Mouse (Mus musculus): Measurements from ENCODE around the gene Cyth1. TPM values are rescaled to one million over a fixed set of nuclear protein-coding genes. Genes with fewer than 3 reads are reported as not detected.
A peak's percentile ranks its signal among the peaks of the same experiment; 100 is the strongest.

The Cyth1 gene
- polyA plus RNA-seq, 1 experiment, result 19.5 TPM

DNA sequence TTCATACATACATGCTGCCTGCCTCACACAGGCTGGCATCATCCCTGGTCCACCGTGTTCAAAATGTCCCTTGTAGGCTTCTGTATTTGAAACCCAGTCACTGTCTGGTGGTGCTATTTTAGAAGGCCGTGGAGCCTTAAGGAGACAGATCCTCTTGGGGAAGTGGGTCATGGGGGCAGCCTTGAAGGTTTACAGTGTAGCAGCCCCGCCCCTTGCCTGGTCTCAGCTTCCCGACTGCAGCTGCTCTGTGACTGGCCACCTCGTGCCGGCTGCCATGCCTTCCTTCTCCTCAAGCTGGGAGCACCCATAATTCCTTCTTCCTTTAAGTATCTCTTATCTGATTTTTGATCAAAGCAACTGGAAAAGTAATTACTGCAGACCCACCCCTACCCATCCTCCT lies 113.1 kb downstream of the Cyth1 start:
- DNase-seq, result no peak
- H3K27ac ChIP-seq (ENCODE audit: insufficient read depth, low read depth, low read length), result no peak overlapping the region

DNA sequence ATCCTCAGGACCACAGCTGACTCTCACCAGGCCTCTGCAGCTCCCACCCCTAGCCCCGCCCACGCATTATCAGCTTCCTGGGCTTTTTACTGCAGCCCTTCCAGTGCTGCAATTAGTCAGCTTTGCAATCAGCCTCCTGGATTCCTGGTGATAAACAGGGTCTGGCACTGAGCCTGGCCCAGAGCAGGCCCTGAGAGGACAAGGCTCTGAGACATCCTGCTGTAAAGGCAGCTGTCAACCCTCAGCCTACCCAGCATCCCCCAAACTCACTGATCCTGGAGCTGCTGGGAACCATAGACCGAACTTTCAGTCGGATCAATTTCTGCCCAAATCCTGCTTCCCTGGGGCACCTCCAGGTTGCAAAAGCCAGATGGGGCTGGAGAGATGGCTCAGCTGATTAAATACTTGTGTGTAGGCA lies 114.6 kb downstream of the Cyth1 start:
- 41% methylated on average over 4 of the region's 4 CpGs for WGBS
- peak; percentile 41 for DNase-seq
- H3K36me3 ChIP-seq (ENCODE audit: control insufficient read depth, insufficient read depth, low read length), result no peaks in the 10 kb centered on the region
- H3K27me3 ChIP-seq (replicated peaks; ENCODE audit: control insufficient read depth, insufficient read depth, low read length), result no peaks in the 10 kb centered on the region
- TF ChIP-seq POLR2A (IDR thresholded peaks at IDR 0.05; ENCODE audit: low read depth, low read length) (no peak), CTCF (conservative IDR thresholded peaks at IDR 0.05; ENCODE audit: insufficient read depth, insufficient read length, low read depth, low read length) (no peak)
- no peaks in the 10 kb centered on the region for H3K4me1 ChIP-seq (ENCODE audit: control insufficient read depth, insufficient read depth, low read length)
- no peak overlapping the region for H3K4me3 ChIP-seq (ENCODE audit: insufficient read depth, low read depth, low read length)
- no peak overlapping the region for H3K27ac ChIP-seq (ENCODE audit: insufficient read depth, low read depth, low read length)

More for the DNA sequence above, 113.1 kb downstream of the Cyth1 start:
- 47% methylated on average over 6 of the region's 6 CpGs for WGBS
- no peak overlapping the region for H3K4me3 ChIP-seq (ENCODE audit: insufficient read depth, low read depth, low read length)
- TF ChIP-seq CTCF (conservative IDR thresholded peaks at IDR 0.05; ENCODE audit: insufficient read depth, insufficient read length, low read depth, low read length) (no peak), POLR2A (IDR thresholded peaks at IDR 0.05; ENCODE audit: low read depth, low read length) (no peak)
- no peaks in the 10 kb centered on the region for H3K27me3 ChIP-seq (replicated peaks; ENCODE audit: control insufficient read depth, insufficient read depth, low read length)
- H3K36me3 ChIP-seq (ENCODE audit: control insufficient read depth, insufficient read depth, low read length), result no peaks in the 10 kb centered on the region
- H3K4me1 ChIP-seq (ENCODE audit: control insufficient read depth, insufficient read depth, low read length), result no peaks in the 10 kb centered on the region

DNA sequence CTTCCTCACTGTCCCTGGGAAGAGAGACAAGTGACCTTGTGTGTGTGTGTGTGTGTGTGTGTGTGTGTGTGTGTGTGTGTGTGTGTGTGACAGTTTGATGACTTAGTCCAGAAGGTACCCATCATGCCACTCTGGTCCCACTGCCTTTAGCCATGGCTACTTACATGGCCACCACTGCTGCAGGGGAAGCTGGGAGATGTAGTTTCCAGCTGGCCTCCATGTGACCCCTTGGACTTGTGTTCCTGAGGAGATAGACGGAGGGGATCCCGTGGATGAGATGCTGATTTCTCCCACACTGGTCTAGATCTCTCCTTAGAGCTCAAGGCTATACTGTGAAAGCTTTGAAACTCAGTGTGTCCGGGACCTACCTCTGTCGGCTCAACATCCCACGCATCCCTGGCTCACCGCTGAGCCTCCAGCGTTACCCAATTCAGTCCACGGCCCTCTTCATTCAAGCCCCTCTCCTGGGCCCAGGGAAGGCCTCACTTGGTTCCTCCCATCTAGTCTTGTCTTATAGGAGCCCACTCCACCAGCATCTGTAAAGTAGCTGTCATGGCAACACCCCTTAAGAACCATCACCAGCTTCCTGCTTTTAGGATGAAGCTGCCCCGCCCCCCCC lies 115.2 kb downstream of the Cyth1 start:
- no peak for TF ChIP-seq CTCF (conservative IDR thresholded peaks at IDR 0.05; ENCODE audit: insufficient read depth, insufficient read length, low read depth, low read length)
- no peak for TF ChIP-seq POLR2A (IDR thresholded peaks at IDR 0.05; ENCODE audit: low read depth, low read length)
- Histone ChIP-seq H3K27me3 (replicated peaks; ENCODE audit: control insufficient read depth, insufficient read depth, low read length) (no peaks in the 10 kb centered on the region), H3K4me3 (ENCODE audit: insufficient read depth, low read depth, low read length) (no peak overlapping the region), H3K27ac (ENCODE audit: insufficient read depth, low read depth, low read length) (peak overlapping the region; percentile 84; the same call in 1 of the 2 replicates), H3K4me1 (ENCODE audit: control insufficient read depth, insufficient read depth, low read length) (no peaks in the 10 kb centered on the region), H3K36me3 (ENCODE audit: control insufficient read depth, insufficient read depth, low read length) (no peaks in the 10 kb centered on the region)
- no peak for DNase-seq
- 58% methylated on average over 9 of the region's 9 CpGs for WGBS

DNA sequence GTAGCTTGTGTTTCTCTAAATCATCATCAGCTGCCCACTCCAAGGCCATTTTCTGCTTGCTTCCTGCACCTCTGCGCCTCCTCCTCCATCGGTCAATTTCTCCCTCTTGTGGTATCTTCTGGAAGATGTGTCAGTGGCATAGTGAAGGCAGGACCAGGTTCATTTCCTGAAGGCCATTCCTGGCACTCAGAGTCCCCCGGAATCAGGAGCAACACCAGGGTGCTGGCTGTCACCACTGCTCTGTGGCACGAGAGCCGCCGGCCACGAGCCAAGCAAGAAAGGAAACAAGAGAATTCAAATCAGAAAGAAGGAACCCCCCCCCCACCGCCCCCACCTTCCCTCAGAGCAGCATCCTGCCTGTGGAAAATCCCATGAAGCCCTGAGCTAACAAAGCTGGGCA lies 116.3 kb downstream of the Cyth1 start:
- Histone ChIP-seq H3K36me3 (ENCODE audit: control insufficient read depth, insufficient read depth, low read length) (no peaks in the 10 kb centered on the region), H3K27ac (ENCODE audit: insufficient read depth, low read depth, low read length) (peak overlapping the region; percentile 64), H3K27me3 (replicated peaks; ENCODE audit: control insufficient read depth, insufficient read depth, low read length) (no peaks in the 10 kb centered on the region), H3K4me3 (ENCODE audit: insufficient read depth, low read depth, low read length) (no peak overlapping the region), H3K4me1 (ENCODE audit: control insufficient read depth, insufficient read depth, low read length) (no peaks in the 10 kb centered on the region)
- peak; percentile 74 for DNase-seq
- 57% methylated on average over 8 of the region's 8 CpGs for WGBS
- TF ChIP-seq POLR2A (IDR thresholded peaks at IDR 0.05; ENCODE audit: low read depth, low read length), result no peak
- TF ChIP-seq CTCF (conservative IDR thresholded peaks at IDR 0.05; ENCODE audit: insufficient read depth, insufficient read length, low read depth, low read length), result 0 out of 2 replicates have a peak, but pooled peaks have one; percentile 19

DNA sequence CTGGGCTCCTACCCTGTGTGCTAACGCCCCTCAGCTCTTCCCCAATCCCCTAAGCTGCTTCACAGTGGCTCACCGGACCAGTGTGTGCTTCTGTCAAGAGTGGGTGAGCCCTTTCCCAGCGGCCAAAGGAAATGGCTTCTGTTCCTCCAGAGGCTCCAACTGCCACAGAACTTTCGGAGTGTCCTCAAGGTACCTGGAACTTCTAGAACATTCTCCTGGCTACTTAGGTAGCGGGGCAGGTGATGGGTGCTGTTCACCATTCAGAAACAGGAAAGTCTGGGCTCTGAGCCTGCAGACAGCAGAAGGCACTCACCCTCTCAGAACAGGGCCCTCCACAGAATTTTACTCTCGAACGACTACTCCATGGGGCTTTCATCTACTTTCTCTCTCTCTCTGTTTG lies 117.9 kb downstream of the Cyth1 start, which contains the start of gene Dnah17:
Gene Dnah17 (minus strand): TSS at position 101 of the 400 bp plus-strand sequence.
- no peaks in the 10 kb centered on the region for H3K27me3 ChIP-seq (replicated peaks; ENCODE audit: control insufficient read depth, insufficient read depth, low read length)
- H3K4me1 ChIP-seq (ENCODE audit: control insufficient read depth, insufficient read depth, low read length), result no peaks in the 10 kb centered on the region
- no peak for TF ChIP-seq POLR2A (IDR thresholded peaks at IDR 0.05; ENCODE audit: low read depth, low read length)
- no peak for TF ChIP-seq CTCF (conservative IDR thresholded peaks at IDR 0.05; ENCODE audit: insufficient read depth, insufficient read length, low read depth, low read length)
- no peak within 1 kb of the TSS for H3K27ac ChIP-seq (ENCODE audit: insufficient read depth, low read depth, low read length)
- H3K36me3 ChIP-seq (ENCODE audit: control insufficient read depth, insufficient read depth, low read length), result no peaks in the 10 kb centered on the region
- DNase-seq, result no peak
- WGBS, result 89% methylated on average over 7 of the region's 7 CpGs
- no peak within 1 kb of the TSS for H3K4me3 ChIP-seq (ENCODE audit: insufficient read depth, low read depth, low read length)

DNA sequence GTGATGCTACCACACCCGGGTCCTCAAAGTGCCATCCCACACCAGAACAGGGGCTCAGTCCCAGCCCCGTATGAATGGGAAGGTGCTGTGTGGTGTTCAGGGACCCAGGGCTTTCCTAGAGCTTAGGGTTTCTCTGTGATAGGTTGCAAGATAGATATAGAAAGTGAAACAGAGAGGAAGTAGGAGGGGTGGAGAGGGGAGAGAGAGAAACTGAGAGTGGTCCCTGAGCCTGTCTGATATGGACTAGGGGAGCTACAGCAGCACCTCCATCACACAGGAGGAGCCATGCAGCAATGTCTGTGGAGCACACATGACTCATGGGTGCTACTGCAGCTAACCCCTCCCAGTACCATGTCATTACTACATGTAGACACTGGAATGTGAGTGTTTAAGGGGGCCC lies 118.6 kb downstream of the Cyth1 start:
- Histone ChIP-seq H3K27ac (ENCODE audit: insufficient read depth, low read depth, low read length) (no peak overlapping the region), H3K4me3 (ENCODE audit: insufficient read depth, low read depth, low read length) (no peak overlapping the region), H3K36me3 (ENCODE audit: control insufficient read depth, insufficient read depth, low read length) (no peaks in the 10 kb centered on the region), H3K27me3 (replicated peaks; ENCODE audit: control insufficient read depth, insufficient read depth, low read length) (no peaks in the 10 kb centered on the region), H3K4me1 (ENCODE audit: control insufficient read depth, insufficient read depth, low read length) (no peaks in the 10 kb centered on the region)
- 89% methylated on average over 2 of the region's 2 CpGs for WGBS
- TF ChIP-seq POLR2A (IDR thresholded peaks at IDR 0.05; ENCODE audit: low read depth, low read length) (no peak), CTCF (conservative IDR thresholded peaks at IDR 0.05; ENCODE audit: insufficient read depth, insufficient read length, low read depth, low read length) (no peak)
- no peak for DNase-seq

DNA sequence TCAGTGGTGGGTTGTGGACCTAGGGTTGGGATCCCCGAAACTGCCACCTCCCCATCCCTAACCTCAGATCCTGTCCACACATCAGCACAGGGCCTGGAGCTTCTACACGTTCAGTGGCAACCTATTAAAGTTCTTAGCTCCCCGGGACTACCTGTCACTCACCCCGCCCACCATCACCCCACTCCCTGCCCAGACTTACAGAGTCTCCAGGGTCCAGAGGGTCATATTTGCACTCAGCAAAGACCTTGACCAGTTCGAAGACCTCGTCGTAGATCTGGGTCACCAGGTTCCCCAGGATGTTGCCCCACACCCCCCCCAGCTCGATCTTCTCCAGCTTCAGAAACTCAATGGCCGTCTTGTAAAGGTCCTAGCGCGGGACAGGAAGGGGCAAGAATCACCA lies 126.8 kb downstream of the Cyth1 start:
- Histone ChIP-seq H3K36me3 (ENCODE audit: control insufficient read depth, insufficient read depth, low read length) (no peaks in the 10 kb centered on the region), H3K4me3 (ENCODE audit: insufficient read depth, low read depth, low read length) (no peak overlapping the region), H3K4me1 (ENCODE audit: control insufficient read depth, insufficient read depth, low read length) (no peaks in the 10 kb centered on the region), H3K27ac (ENCODE audit: insufficient read depth, low read depth, low read length) (no peak overlapping the region), H3K27me3 (replicated peaks; ENCODE audit: control insufficient read depth, insufficient read depth, low read length) (no peaks in the 10 kb centered on the region)
- TF ChIP-seq CTCF (conservative IDR thresholded peaks at IDR 0.05; ENCODE audit: insufficient read depth, insufficient read length, low read depth, low read length) (no peak), POLR2A (IDR thresholded peaks at IDR 0.05; ENCODE audit: low read depth, low read length) (no peak)
- DNase-seq, result no peak
- WGBS, result 81% methylated on average over 11 of the region's 11 CpGs

Measured in kidney, adult 2 months (tissue).